Comparison of ENCODE assay signal across 8 mouse cellular contexts in genomic region chr1:79760656-79761055, GRCm38 (mm10). TPM values are rescaled to one million over a fixed set of nuclear protein-coding genes. Genes with fewer than 3 reads are reported as not detected.
DNase-seq lines count a peak whose midpoint lies in the region; ATAC-seq and TF ChIP-seq lines count a peak whose summit lies in the region.

No protein-coding gene starts in this region.

- no peak for ATAC-seq in megakaryocyte, adult 5-6 weeks (ENCODE audit: poor library complexity, severe bottlenecking)
- peak; percentile 4; the same call in 1 of the 2 replicates for ATAC-seq in forebrain, embryonic 16.5 days
- peak; percentile 13; the same call in 1 of the 2 replicates for ATAC-seq in kidney, embryonic 16.5 days (ENCODE audit: low FRiP score, low TSS enrichment)
- ATAC-seq in midbrain, embryonic 12.5 days (ENCODE audit: low FRiP score, low read depth) = no peak

- H3K4me1 ChIP-seq in megakaryocyte, embryonic 14.5 days = peaks cover 85% of the 10 kb centered on the region
- H3K4me1 ChIP-seq in bone marrow macrophage, adult 2 months (ENCODE audit: control insufficient read depth, insufficient read depth, low read length) = peaks cover 8% of the 10 kb centered on the region
- peaks cover 25% of the 10 kb centered on the region for H3K4me1 ChIP-seq in forebrain, embryonic 16.5 days (replicated peaks; ENCODE audit: control insufficient read depth, insufficient read depth, low read length)
- peaks cover 11% of the 10 kb centered on the region for H3K4me1 ChIP-seq in kidney, embryonic 16.5 days (ENCODE audit: insufficient read depth, low read length)
- peaks cover 17% of the 10 kb centered on the region for H3K4me1 ChIP-seq in midbrain, embryonic 12.5 days

- H3K9me3 ChIP-seq in megakaryocyte, embryonic 14.5 days = no peaks in the 10 kb centered on the region
- H3K9me3 ChIP-seq in forebrain, embryonic 16.5 days (ENCODE audit: control insufficient read depth, low read length) = no peaks in the 10 kb centered on the region
- no peaks in the 10 kb centered on the region for H3K9me3 ChIP-seq in kidney, embryonic 16.5 days (ENCODE audit: low read length)
- no peaks in the 10 kb centered on the region for H3K9me3 ChIP-seq in midbrain, embryonic 12.5 days

- H3K36me3 ChIP-seq in megakaryocyte, embryonic 14.5 days (replicated peaks; ENCODE audit: low read length) = peaks cover 33% of the 10 kb centered on the region
- H3K36me3 ChIP-seq in forebrain, embryonic 16.5 days (ENCODE audit: control insufficient read depth, insufficient read depth) = no peaks in the 10 kb centered on the region
- no peaks in the 10 kb centered on the region for H3K36me3 ChIP-seq in kidney, embryonic 16.5 days (ENCODE audit: insufficient read depth, low read length)
- no peaks in the 10 kb centered on the region for H3K36me3 ChIP-seq in midbrain, embryonic 12.5 days

- no peak for TF ChIP-seq CTCF in bone marrow macrophage, adult 2 months (IDR thresholded peaks at IDR 0.05; ENCODE audit: low read depth, low read length)

- H3K4me3 ChIP-seq in megakaryocyte, embryonic 14.5 days (replicated peaks) = peak overlapping the region; percentile 97
- H3K4me3 ChIP-seq in bone marrow macrophage, adult 2 months (ENCODE audit: insufficient read depth, low read length) = peak overlapping the region; percentile 89
- H3K4me3 ChIP-seq in forebrain, embryonic 16.5 days (replicated peaks; ENCODE audit: low read length) = peak overlapping the region; percentile 89
- H3K4me3 ChIP-seq in kidney, embryonic 16.5 days (ENCODE audit: low read length) = peak overlapping the region; percentile 90
- peak overlapping the region; percentile 81 for H3K4me3 ChIP-seq in midbrain, embryonic 12.5 days

- TF ChIP-seq POLR2A in bone marrow macrophage, adult 2 months (IDR thresholded peaks at IDR 0.05; ENCODE audit: borderline replicate concordance, low read depth, low read length) = no peak

- DNase-seq in layer of hippocampus, postnatal 25 days (ENCODE audit: extremely low spot score in 1 of 2, low spot score in 1 of 2) = no peak
- DNase-seq in layer of hippocampus, adult 9-11 months = no peak

- no peak overlapping the region for H3K27ac ChIP-seq in bone marrow macrophage, adult 2 months (ENCODE audit: insufficient read depth, low read depth, low read length)
- no peak overlapping the region for H3K27ac ChIP-seq in forebrain, embryonic 16.5 days (ENCODE audit: low read length)
- H3K27ac ChIP-seq in kidney, embryonic 16.5 days (ENCODE audit: low read length) = no peak overlapping the region; the same call in 1 of the 2 replicates
- H3K27ac ChIP-seq in midbrain, embryonic 12.5 days (replicated peaks) = no peak overlapping the region

- 6% methylated on average over 11 of the region's 11 CpGs for WGBS in forebrain, embryonic 16.5 days
- 6% methylated on average over 11 of the region's 11 CpGs for WGBS in kidney, embryonic 16.5 days
- WGBS in midbrain, embryonic 12.5 days = 12% methylated on average over 11 of the region's 11 CpGs

- peak overlapping the region; percentile 92 for H3K4me2 ChIP-seq in forebrain, embryonic 16.5 days (ENCODE audit: low read length)
- H3K4me2 ChIP-seq in kidney, embryonic 16.5 days (replicated peaks; ENCODE audit: low read depth, low read length) = peak overlapping the region; percentile 75
- peak overlapping the region; percentile 81 for H3K4me2 ChIP-seq in midbrain, embryonic 12.5 days (replicated peaks)

- peak overlapping the region; percentile 94 for H3K9ac ChIP-seq in forebrain, embryonic 16.5 days (replicated peaks; ENCODE audit: low read depth, low read length)
- H3K9ac ChIP-seq in kidney, embryonic 16.5 days (replicated peaks; ENCODE audit: low read length) = peak overlapping the region; percentile 88
- H3K9ac ChIP-seq in midbrain, embryonic 12.5 days (replicated peaks) = peak overlapping the region; percentile 88

- H3K27me3 ChIP-seq in megakaryocyte, embryonic 14.5 days (replicated peaks) = no peaks in the 10 kb centered on the region
- no peaks in the 10 kb centered on the region for H3K27me3 ChIP-seq in forebrain, embryonic 16.5 days (replicated peaks; ENCODE audit: control insufficient read depth, insufficient read depth, low read length)
- no peaks in the 10 kb centered on the region for H3K27me3 ChIP-seq in kidney, embryonic 16.5 days (ENCODE audit: insufficient read depth, low read length)
- H3K27me3 ChIP-seq in midbrain, embryonic 12.5 days = no peaks in the 10 kb centered on the region

RNA-seq across cellular contexts. Expression of gene Mrpl44, which starts 15.2 kb away (rescaled TPM):
- polyA plus RNA-seq in megakaryocyte, embryonic 14.5 days (2012; ENCODE audit: insufficient read depth, low replicate concordance) = 23.6 and 32.1 TPM in 2 replicates
- total RNA-seq in megakaryocyte, adult 5-6 weeks (2015) = 18.6 and 23.2 TPM in 2 replicates
- total RNA-seq in megakaryocyte, adult 5-6 weeks (2017) = 15.4 and 20.3 TPM in 2 replicates
- polyA plus RNA-seq in bone marrow macrophage, adult 2 months (2012; ENCODE audit: insufficient read depth, insufficient read length, missing spikeins) = 25.5 and 27.0 TPM in 2 replicates
- 44.3 TPM in 2 replicates for polyA plus RNA-seq in forebrain, embryonic 16.5 days (2015; fragmentation: Nextera tagmentation; extraction: Ambion mirVana)
- polyA plus RNA-seq in kidney, embryonic 16.5 days (2015; fragmentation: Nextera tagmentation; extraction: Ambion mirVana) = 63.0 and 66.3 TPM in 2 replicates
- 50.4 and 51.4 TPM in 2 replicates for polyA plus RNA-seq in midbrain, embryonic 12.5 days (2016; fragmentation: Nextera tagmentation; extraction: Ambion mirVana)
- 10 to 100 TPM; 27.8 to 27.9 TPM for total RNA-seq in layer of hippocampus, postnatal 25 days (2021)

RNA-seq across cellular contexts. Expression of gene Wdfy1, which starts 15.3 kb away (rescaled TPM):
- 92.7 and 98.6 TPM in 2 replicates for polyA plus RNA-seq in megakaryocyte, embryonic 14.5 days (2012; ENCODE audit: insufficient read depth, low replicate concordance)
- total RNA-seq in megakaryocyte, adult 5-6 weeks (2015) = 18.4 and 21.0 TPM in 2 replicates
- 9.0 and 19.3 TPM in 2 replicates for total RNA-seq in megakaryocyte, adult 5-6 weeks (2017)
- polyA plus RNA-seq in bone marrow macrophage, adult 2 months (2012; ENCODE audit: insufficient read depth, insufficient read length, missing spikeins) = 20.0 and 21.2 TPM in 2 replicates
- 77.5 and 88.1 TPM in 2 replicates for polyA plus RNA-seq in forebrain, embryonic 16.5 days (2015; fragmentation: Nextera tagmentation; extraction: Ambion mirVana)
- 53.2 and 54.2 TPM in 2 replicates for polyA plus RNA-seq in kidney, embryonic 16.5 days (2015; fragmentation: Nextera tagmentation; extraction: Ambion mirVana)
- polyA plus RNA-seq in midbrain, embryonic 12.5 days (2016; fragmentation: Nextera tagmentation; extraction: Ambion mirVana) = 57.5 and 65.4 TPM in 2 replicates
- total RNA-seq in layer of hippocampus, postnatal 25 days (2021) = 10 to 100 TPM; 35.8 to 41.3 TPM

Comparison
In these comparisons a context has a peak if more than half of its experiments do, and no peak if none do; other contexts are left out.
1. ATAC-seq: peak in forebrain, embryonic 16.5 days (single experiment) and kidney, embryonic 16.5 days (single experiment); none in megakaryocyte, adult 5-6 weeks (single experiment) and midbrain, embryonic 12.5 days (single experiment).
2. Peak in every context shown above with its lines, with median percentiles within 50 percentile points of each other: H3K4me3 ChIP-seq, H3K4me2 ChIP-seq and H3K9ac ChIP-seq.